Mouse (Mus musculus): ENCODE results near the gene Plekhh3.

Gene Plekhh3

GRCm38 (mm10) chr11:101186526-101187247, 15.5 kb upstream of the Plekhh3 start:
- DNase-seq (ENCODE audit: low spot score) = no peak

- no peak for DNase-seq (ENCODE audit: low spot score)
Observed at GRCm38 (mm10) chr11:101185441-101185840, 14.3 kb upstream of the Plekhh3 start.

GRCm38 (mm10) chr11:101184984-101185383, 13.8 kb upstream of the Plekhh3 start:
- DNase-seq (ENCODE audit: low spot score) = no peak

GRCm38 (mm10) chr11:101182771-101183517, 11.8 kb upstream of the Plekhh3 start:
- DNase-seq (ENCODE audit: low spot score) = no peak

DNA sequence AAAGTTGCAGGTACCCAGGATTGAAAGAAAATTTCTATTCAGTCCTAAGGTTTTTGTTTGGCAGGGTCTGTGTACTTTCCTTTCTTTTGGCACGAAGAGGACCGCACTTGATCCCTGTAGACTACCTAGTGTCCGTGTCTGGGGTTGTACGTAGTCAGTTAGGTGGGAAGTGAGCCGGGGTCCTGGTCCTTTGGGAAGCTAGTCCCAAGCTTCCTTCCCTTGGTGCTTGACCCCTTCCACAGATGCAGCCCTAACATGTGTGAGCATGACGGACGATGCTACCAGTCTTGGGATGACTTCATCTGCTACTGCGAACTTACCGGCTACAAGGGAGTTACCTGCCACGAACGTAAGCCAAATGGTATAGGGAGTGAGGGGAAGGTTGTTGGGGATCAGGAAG, 10.8 kb upstream of the Plekhh3 start:
- no peak for DNase-seq (ENCODE audit: low spot score)

DNA sequence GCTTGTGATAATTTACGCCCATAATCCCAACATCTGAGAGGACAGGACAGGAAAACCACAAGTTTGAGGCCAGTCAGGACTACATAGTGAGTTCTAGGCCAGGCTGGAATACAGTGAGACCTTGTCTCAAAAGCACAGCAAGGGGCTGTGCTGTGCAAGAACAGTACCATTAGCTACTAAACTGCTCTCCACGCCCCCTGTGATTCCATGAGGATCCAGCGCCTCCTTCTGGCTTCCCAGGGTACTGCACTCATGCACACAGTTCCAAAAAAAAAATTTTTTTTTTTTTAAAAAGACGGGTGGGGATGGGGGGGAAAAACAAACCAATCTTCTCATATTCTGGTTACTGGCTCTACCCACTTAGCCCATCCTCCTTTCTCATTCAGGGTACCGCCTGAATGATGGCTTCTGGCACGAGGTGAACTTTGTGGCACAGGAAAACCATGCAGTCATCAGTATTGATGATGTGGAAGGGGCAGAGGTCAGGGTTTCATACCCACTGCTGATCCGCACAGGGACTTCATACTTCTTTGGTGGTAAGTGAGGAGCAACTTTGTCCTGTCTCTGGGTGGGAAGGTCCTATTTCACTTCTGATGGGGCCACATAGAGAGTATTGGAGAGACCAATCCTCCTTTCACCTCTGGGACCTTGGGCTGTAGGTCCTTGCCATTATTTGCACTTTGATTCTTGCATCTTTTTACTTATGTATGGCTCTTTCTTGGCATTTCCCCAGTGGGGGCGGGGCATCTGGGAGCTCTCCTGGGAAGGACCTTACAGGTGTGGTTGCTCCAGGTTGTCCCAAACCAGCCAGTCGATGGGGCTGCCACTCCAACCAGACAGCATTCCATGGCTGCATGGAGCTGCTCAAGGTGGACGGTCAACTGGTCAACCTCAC, 9.9 kb upstream of the Plekhh3 start:
- peak; percentile 74 for DNase-seq (ENCODE audit: low spot score)

- DNase-seq (ENCODE audit: low spot score) = no peak
Observed at GRCm38 (mm10) chr11:101180261-101180660, 9.1 kb upstream of the Plekhh3 start.

DNA sequence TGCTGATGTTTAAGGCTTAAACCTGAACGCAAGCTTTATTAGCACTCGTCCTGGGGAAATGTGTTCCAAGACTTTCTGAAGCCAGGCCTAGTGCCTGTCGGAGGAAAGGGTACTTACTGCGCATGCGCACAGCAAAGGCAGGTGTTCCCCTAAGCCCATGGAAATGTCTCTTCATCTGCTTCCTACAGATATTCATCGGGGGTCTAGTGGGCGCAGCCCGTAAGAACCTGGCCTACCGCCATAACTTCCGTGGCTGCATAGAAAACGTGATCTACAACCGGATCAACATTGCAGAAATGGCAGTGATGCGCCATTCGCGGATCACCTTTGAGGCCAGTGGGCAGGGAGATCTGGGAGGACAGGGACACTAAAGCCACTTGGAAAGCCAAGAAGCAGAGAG, 8.2 kb upstream of the Plekhh3 start:
- DNase-seq (ENCODE audit: low spot score) = no peak

DNA sequence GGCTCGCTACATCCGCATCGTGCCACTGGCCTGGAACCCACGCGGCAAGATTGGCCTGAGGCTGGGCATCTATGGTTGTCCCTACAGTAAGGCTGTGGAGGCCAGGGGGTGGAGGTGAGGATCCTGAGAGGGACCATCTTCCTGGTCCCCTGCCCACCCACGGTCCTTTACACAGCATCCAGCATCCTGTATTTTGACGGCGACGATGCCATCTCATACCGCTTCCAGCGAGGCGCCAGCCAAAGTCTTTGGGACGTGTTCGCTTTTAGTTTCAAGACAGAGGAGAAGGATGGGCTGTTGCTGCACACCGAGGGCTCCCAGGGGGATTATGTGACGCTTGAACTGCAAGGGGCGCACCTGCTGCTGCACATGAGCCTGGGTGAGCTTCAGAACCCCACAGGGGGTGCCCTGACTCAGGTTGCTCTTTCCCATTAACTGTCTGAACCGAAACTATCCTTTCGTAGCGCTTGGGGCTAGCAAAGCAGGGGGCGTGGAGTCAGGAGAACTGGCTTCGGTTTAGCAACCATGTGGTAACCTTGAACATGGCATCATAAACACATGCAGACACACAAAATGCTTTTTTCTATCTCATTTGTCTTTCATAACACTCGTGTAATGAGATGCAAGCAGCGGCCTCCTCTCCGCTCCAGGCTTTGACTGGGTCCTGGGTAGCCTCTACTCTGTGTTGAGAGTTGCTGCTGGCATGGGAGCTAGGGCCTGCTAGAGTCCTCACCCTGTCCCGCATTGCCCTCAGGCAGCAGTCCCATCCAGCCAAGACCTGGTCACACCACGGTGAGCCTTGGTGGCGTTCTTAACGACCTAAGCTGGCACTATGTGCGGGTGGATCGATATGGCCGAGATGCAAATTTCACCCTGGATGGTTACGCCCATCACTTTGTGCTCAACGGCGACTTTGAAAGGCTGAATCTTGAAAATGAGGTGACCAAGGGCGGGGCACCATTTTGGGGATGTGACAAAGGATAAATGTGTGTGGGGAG, 7.2 kb upstream of the Plekhh3 start:
- DNase-seq (ENCODE audit: low spot score) = no peak

GRCm38 (mm10) chr11:101176933-101177773, 6.0 kb upstream of the Plekhh3 start:
- DNase-seq (ENCODE audit: low spot score) = peak; percentile 45

DNA sequence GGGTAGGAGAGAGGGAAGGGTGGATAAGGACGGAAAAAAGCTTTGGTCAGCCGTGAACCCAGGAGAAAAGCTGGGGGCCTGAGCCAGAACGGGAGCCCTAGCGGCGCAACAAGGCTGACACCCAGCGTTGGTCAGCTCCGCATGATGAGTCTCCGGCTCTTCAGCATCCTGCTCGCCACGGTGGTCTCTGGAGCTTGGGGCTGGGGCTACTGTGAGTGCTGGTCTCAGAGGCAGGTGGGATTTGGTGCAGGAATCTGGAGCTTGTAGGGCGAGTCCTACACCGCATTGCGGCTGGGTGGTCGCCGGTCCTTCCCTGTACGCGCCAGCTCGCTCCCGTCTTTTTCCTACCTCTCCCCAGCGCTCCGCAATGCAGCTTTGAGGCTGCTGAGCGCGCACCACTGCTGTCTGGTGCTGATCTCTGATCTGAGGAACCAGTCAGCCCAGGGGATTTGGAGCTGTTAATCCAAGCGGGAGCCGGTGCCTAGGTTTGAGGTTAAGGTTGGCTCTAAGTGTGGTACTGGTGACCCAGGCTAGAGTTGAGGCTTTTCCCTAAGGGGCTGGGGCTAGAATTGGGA, 5.1 kb upstream of the Plekhh3 start:
- no peak for DNase-seq (ENCODE audit: low spot score)

- no peak for DNase-seq (ENCODE audit: low spot score)
Observed at GRCm38 (mm10) chr11:101175636-101176116, 4.5 kb upstream of the Plekhh3 start.

- DNase-seq (ENCODE audit: low spot score) = peak; percentile 57
Observed at GRCm38 (mm10) chr11:101174851-101175628, 3.9 kb upstream of the Plekhh3 start, which contains the start of gene Ccr10. Gene Ccr10, minus strand, starts transcription at chr11:101175443.

DNA sequence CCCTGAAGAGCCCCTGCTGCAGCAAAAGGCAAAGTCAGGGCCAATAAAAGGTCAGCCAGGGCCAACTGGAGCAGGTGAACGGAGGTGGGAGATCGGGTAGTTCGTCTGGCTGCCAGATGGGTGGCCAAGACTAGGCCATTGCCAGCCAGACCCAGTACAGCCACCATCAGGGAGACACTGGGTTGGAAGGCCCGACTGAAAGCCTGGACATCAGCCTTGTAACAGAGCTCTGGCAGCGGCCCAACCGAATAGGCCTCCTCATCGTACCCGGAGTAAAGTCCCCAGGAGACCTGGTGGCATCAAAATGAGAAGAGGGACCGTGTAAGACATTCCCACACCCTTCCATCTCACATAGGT, 3.2 kb upstream of the Plekhh3 start:
- peak; percentile 42 for DNase-seq (ENCODE audit: low spot score)

DNA sequence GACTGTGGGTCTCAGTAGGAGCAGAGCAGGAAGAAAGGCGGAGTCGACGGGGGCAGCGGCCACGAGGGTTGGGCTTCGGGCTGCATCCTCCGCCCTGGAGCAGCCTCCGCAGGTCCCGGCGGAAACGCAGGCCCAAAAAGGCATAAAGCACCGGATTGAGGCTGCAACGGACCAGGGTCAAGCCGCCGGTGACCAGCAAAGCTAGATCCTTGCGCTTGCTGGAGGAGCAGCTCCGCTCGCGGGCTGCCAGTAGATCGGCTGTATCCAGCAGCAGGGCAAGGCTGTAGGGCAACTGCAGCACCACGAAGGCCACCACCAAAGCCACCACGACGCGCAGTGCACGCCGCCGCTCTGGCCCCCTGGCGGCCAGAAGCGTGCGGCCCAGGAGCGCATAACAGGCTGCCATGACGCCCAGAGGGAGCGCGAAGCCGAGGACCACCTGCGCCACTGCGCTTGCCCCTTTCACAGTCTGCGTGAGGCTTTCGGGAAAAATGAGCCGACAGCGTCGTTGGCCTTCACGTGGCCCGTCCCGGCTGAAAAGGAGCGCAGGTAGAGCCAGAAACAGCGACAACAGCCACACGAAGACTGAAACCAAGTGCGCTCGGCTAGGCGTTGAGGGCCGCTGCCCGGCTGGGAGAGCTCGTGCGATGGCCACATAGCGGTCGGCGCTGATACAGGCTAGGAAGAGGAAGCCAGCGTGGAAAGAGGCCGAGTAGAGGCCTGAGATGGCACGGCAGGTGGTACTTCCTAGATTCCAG, 2.7 kb upstream of the Plekhh3 start:
- peak; percentile 91 for DNase-seq (ENCODE audit: low spot score)

DNA sequence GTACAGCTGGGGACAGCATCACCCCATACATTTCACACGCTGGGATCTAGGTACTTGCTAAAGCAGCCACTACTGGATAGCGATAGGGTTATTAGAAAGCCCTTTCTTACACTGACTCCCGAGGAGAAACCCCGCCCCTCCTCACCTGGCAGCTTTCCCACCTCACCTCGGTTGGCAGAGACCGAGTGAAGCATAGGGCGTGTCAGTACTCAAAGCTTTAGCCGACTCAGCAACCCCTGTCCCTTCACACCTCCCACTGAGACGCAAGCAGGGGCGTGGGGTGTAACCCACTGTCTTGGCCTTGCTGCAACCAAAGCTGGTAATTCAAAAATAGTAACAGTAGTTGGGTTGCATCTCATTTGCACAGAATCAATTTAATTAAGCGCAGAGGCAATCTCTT, 2.0 kb upstream of the Plekhh3 start:
- peak; percentile 55 for DNase-seq (ENCODE audit: low spot score)

- no peak for DNase-seq (ENCODE audit: low spot score)
Observed at GRCm38 (mm10) chr11:101172434-101172815, 1.3 kb upstream of the Plekhh3 start.

GRCm38 (mm10) chr11:101171721-101172433, 726 bp upstream of the Plekhh3 start:
- DNase-seq (ENCODE audit: low spot score) = peak; percentile 85
